Mouse (Mus musculus): ENCODE data around the gene Trim75.
"Not testable (repeated sequence)": the region's sequence is repeated elsewhere in the genome, so short reads cannot be mapped to it uniquely, and the experiment has no call there.

Trim75 gene

GRCm38 (mm10) chr8:64987731-64988130 is at the start of gene Trim75:
Gene Trim75 (minus strand): TSS chr8:64987831.
- in situ Hi-C loops (cut with MboI; ENCODE audit: low pct_unique_long_range_greater_than_20kb in 1 of 2, low sequenced_read_pairs in 2 of 2, unreplicated experiment in 1 of 2), result no loop called here

GRCm38 (mm10) chr8:65037117-65037533 is 49.5 kb upstream of the Trim75 start, which contains the start of gene Apela:
Gene Apela (minus strand): TSS chr8:65037336.
- in situ Hi-C loops (cut with MboI; ENCODE audit: low pct_unique_long_range_greater_than_20kb in 1 of 2, low sequenced_read_pairs in 2 of 2, unreplicated experiment in 1 of 2), result no loop called here

GRCm38 (mm10) chr8:65034136-65034535 is 46.5 kb upstream of the Trim75 start:
- in situ Hi-C loops (cut with MboI; ENCODE audit: low pct_unique_long_range_greater_than_20kb in 1 of 2, low sequenced_read_pairs in 2 of 2, unreplicated experiment in 1 of 2), result loop anchor here in 1 of 2 experiments (5.0 kb wide), 1 partner anchor 33 kb away; no protein-coding TSS in a partner anchor

- in situ Hi-C loops (cut with MboI; ENCODE audit: low pct_unique_long_range_greater_than_20kb in 1 of 2, low sequenced_read_pairs in 2 of 2, unreplicated experiment in 1 of 2), result loop anchor here in 1 of 2 experiments (5.0 kb wide), 1 partner anchor 34 kb away; no protein-coding TSS in a partner anchor
Measured at GRCm38 (mm10) chr8:65033056-65033455, 45.4 kb upstream of the Trim75 start.

GRCm38 (mm10) chr8:65032107-65032506 is 44.5 kb upstream of the Trim75 start:
- in situ Hi-C loops (cut with MboI; ENCODE audit: low pct_unique_long_range_greater_than_20kb in 1 of 2, low sequenced_read_pairs in 2 of 2, unreplicated experiment in 1 of 2), result loop anchor here in 1 of 2 experiments (5.0 kb wide), 1 partner anchor 35 kb away; no protein-coding TSS in a partner anchor

- in situ Hi-C loops (cut with MboI; ENCODE audit: low pct_unique_long_range_greater_than_20kb in 1 of 2, low sequenced_read_pairs in 2 of 2, unreplicated experiment in 1 of 2), result loop anchor here in 1 of 2 experiments (5.0 kb wide), 1 partner anchor 36 kb away; no protein-coding TSS in a partner anchor
Measured at GRCm38 (mm10) chr8:65030735-65031485, 43.3 kb upstream of the Trim75 start.

GRCm38 (mm10) chr8:65029776-65030175 is 42.1 kb upstream of the Trim75 start:
- in situ Hi-C loops (cut with MboI; ENCODE audit: low pct_unique_long_range_greater_than_20kb in 1 of 2, low sequenced_read_pairs in 2 of 2, unreplicated experiment in 1 of 2), result loop anchor here (5.0 kb wide), 2 partner anchors 38 to 53 kb away; no protein-coding TSS in a partner anchor

- in situ Hi-C loops (cut with MboI; ENCODE audit: low pct_unique_long_range_greater_than_20kb in 1 of 2, low sequenced_read_pairs in 2 of 2, unreplicated experiment in 1 of 2), result loop anchor here in 1 of 2 experiments (5.0 kb wide), 1 partner anchor 53 kb away; no protein-coding TSS in a partner anchor
Measured at GRCm38 (mm10) chr8:65028959-65029686, 41.5 kb upstream of the Trim75 start.

- in situ Hi-C loops (cut with MboI; ENCODE audit: low pct_unique_long_range_greater_than_20kb in 1 of 2, low sequenced_read_pairs in 2 of 2, unreplicated experiment in 1 of 2), result no loop called here
Measured at GRCm38 (mm10) chr8:65022485-65022884, 34.9 kb upstream of the Trim75 start.

- in situ Hi-C loops (cut with MboI; ENCODE audit: low pct_unique_long_range_greater_than_20kb in 1 of 2, low sequenced_read_pairs in 2 of 2, unreplicated experiment in 1 of 2), result no loop called here
Measured at GRCm38 (mm10) chr8:65018423-65018822, 30.8 kb upstream of the Trim75 start, which contains the start of the genes Trim61 and Trim60. Gene Trim61 (minus strand): TSS chr8:65018523. Gene Trim60 (minus strand): TSS chr8:65018584.

- in situ Hi-C loops (cut with MboI; ENCODE audit: low pct_unique_long_range_greater_than_20kb in 1 of 2, low sequenced_read_pairs in 2 of 2, unreplicated experiment in 1 of 2), result not testable (repeated sequence)
Measured at GRCm38 (mm10) chr8:65007616-65008015, 20.0 kb upstream of the Trim75 start.

GRCm38 (mm10) chr8:64998806-64999365 is 11.3 kb upstream of the Trim75 start:
- in situ Hi-C loops (cut with MboI; ENCODE audit: low pct_unique_long_range_greater_than_20kb in 1 of 2, low sequenced_read_pairs in 2 of 2, unreplicated experiment in 1 of 2), result no loop called here

GRCm38 (mm10) chr8:64983150-64983897 is 4.3 kb downstream of the Trim75 start:
- in situ Hi-C loops (cut with MboI; ENCODE audit: low pct_unique_long_range_greater_than_20kb in 1 of 2, low sequenced_read_pairs in 2 of 2, unreplicated experiment in 1 of 2), result no loop called here

GRCm38 (mm10) chr8:64962836-64963235 is 24.8 kb downstream of the Trim75 start:
- in situ Hi-C loops (cut with MboI; ENCODE audit: low pct_unique_long_range_greater_than_20kb in 1 of 2, low sequenced_read_pairs in 2 of 2, unreplicated experiment in 1 of 2), result no loop called here

GRCm38 (mm10) chr8:64959025-64959424 is 28.6 kb downstream of the Trim75 start:
- in situ Hi-C loops (cut with MboI; ENCODE audit: low pct_unique_long_range_greater_than_20kb in 1 of 2, low sequenced_read_pairs in 2 of 2, unreplicated experiment in 1 of 2), result no loop called here

- in situ Hi-C loops (cut with MboI; ENCODE audit: low pct_unique_long_range_greater_than_20kb in 1 of 2, low sequenced_read_pairs in 2 of 2, unreplicated experiment in 1 of 2), result no loop called here
Measured at GRCm38 (mm10) chr8:64952101-64952500, 35.5 kb downstream of the Trim75 start.

- in situ Hi-C loops (cut with MboI; ENCODE audit: low pct_unique_long_range_greater_than_20kb in 1 of 2, low sequenced_read_pairs in 2 of 2, unreplicated experiment in 1 of 2), result loop anchor here (10.0 to 25.0 kb wide), 4 partner anchors 64 to 336 kb away; partner anchors contain the start of gene Cpe (in 1 of the 2)
Measured at GRCm38 (mm10) chr8:64948371-64948770, 39.3 kb downstream of the Trim75 start.

GRCm38 (mm10) chr8:64947698-64948034 is 40.0 kb downstream of the Trim75 start:
- in situ Hi-C loops (cut with MboI; ENCODE audit: low pct_unique_long_range_greater_than_20kb in 1 of 2, low sequenced_read_pairs in 2 of 2, unreplicated experiment in 1 of 2), result loop anchor here (10.0 to 25.0 kb wide), 4 partner anchors 63 to 335 kb away; partner anchors contain the start of gene Cpe (in 1 of the 2)

All from mouse embryonic stem cell (cell line).